Mouse (Mus musculus): Measurements from ENCODE around the gene Wsb2.

- TF ChIP-seq POLR2A (IDR thresholded peaks at IDR 0.05; ENCODE audit: borderline replicate concordance, control insufficient read depth, low read depth, low read length) (no peak), CTCF (IDR thresholded peaks at IDR 0.05; ENCODE audit: control insufficient read depth, insufficient read depth, low read length) (no peak)
These were observed 24.7 kb downstream of the Wsb2 start for GRCm38 (mm10) chr5:117381785-117382184.
